Mouse (Mus musculus) urinary bladder, postnatal 25 days (tissue): Measurements from ENCODE around the gene Mb21d2.

Experiments
- DNase-seq: peaks from one replicate; pipeline ENCODE4 v3.0.0; 2022; ENCODE audit warnings: low spot score

Mb21d2 gene

GRCm38 (mm10) chr16:28863616-28864015, 65.9 kb downstream of the Mb21d2 start:
- DNase-seq, result no peak

- DNase-seq, result no peak
Measured at GRCm38 (mm10) chr16:28862093-28862492, 67.4 kb downstream of the Mb21d2 start.

- no peak for DNase-seq
Measured at GRCm38 (mm10) chr16:28859678-28860077, 69.8 kb downstream of the Mb21d2 start.

GRCm38 (mm10) chr16:28859009-28859288, 70.5 kb downstream of the Mb21d2 start:
- DNase-seq, result no peak

- no peak for DNase-seq
Measured at GRCm38 (mm10) chr16:28858210-28859008, 71.1 kb downstream of the Mb21d2 start.

GRCm38 (mm10) chr16:28851409-28851821, 78.1 kb downstream of the Mb21d2 start:
- no peak for DNase-seq

- DNase-seq, result no peak
Measured at GRCm38 (mm10) chr16:28850881-28851280, 78.6 kb downstream of the Mb21d2 start.

GRCm38 (mm10) chr16:28846123-28846522, 83.3 kb downstream of the Mb21d2 start:
- no peak for DNase-seq

GRCm38 (mm10) chr16:28845336-28845735, 84.1 kb downstream of the Mb21d2 start:
- DNase-seq, result no peak

- no peak for DNase-seq
Measured at GRCm38 (mm10) chr16:28841102-28841501, 88.4 kb downstream of the Mb21d2 start.

GRCm38 (mm10) chr16:28840075-28840974, 89.1 kb downstream of the Mb21d2 start:
- peak; percentile 68 for DNase-seq

GRCm38 (mm10) chr16:28839575-28839974, 89.9 kb downstream of the Mb21d2 start:
- no peak for DNase-seq

- DNase-seq, result peak; percentile 44
Measured at GRCm38 (mm10) chr16:28838016-28838415, 91.5 kb downstream of the Mb21d2 start.

GRCm38 (mm10) chr16:28832085-28832635, 97.3 kb downstream of the Mb21d2 start:
- no peak for DNase-seq

GRCm38 (mm10) chr16:28829263-28829955, 100.1 kb downstream of the Mb21d2 start:
- DNase-seq, result no peak

- no peak for DNase-seq
Measured at GRCm38 (mm10) chr16:28824781-28825180, 104.7 kb downstream of the Mb21d2 start.

GRCm38 (mm10) chr16:28821774-28822173, 107.7 kb downstream of the Mb21d2 start:
- DNase-seq, result no peak

GRCm38 (mm10) chr16:28818749-28819285, 110.7 kb downstream of the Mb21d2 start:
- DNase-seq, result no peak

- DNase-seq, result no peak
Measured at GRCm38 (mm10) chr16:28813290-28813689, 116.2 kb downstream of the Mb21d2 start.

- no peak for DNase-seq
Measured at GRCm38 (mm10) chr16:28809089-28809488, 120.4 kb downstream of the Mb21d2 start.

GRCm38 (mm10) chr16:28793115-28793514, 136.4 kb downstream of the Mb21d2 start:
- peak; percentile 29 for DNase-seq
